Mouse (Mus musculus) kidney, postnatal 10 days (tissue): ENCODE data around the gene Kif18b.
A peak's percentile ranks its signal among the peaks of the same experiment; 100 is the strongest.

ENCODE experiments used
- DNase-seq: peaks from one replicate; pipeline ENCODE4 v3.0.0; 2021; ENCODE audit warnings: mixed read lengths

Gene Kif18b

GRCm38 (mm10) chr11:102880585-102881313 is 44.2 kb downstream of the Kif18b start, which contains the start of the genes Eftud2 and Ccdc103:
Gene Eftud2 (minus strand): TSS chr11:102880985.
Gene Ccdc103 (plus strand): TSS chr11:102881204.
- peak; percentile 94 for DNase-seq

- no peak for DNase-seq
Observed at GRCm38 (mm10) chr11:102879558-102879957, 45.4 kb downstream of the Kif18b start.

GRCm38 (mm10) chr11:102874801-102875334 is 50.1 kb downstream of the Kif18b start:
- no peak for DNase-seq

- peak; percentile 89 for DNase-seq
Observed at GRCm38 (mm10) chr11:102864272-102864671, 60.7 kb downstream of the Kif18b start.

- no peak for DNase-seq
Observed at GRCm38 (mm10) chr11:102859933-102860332, 65.0 kb downstream of the Kif18b start.

- DNase-seq, result no peak
Observed at GRCm38 (mm10) chr11:102858951-102859350, 66.0 kb downstream of the Kif18b start.

GRCm38 (mm10) chr11:102855941-102856340 is 69.0 kb downstream of the Kif18b start:
- DNase-seq, result no peak
